Mouse (Mus musculus) intestine, embryonic 16.5 days (tissue): ENCODE measurements around the gene Cnn1. TPM values are rescaled to one million over a fixed set of nuclear protein-coding genes. Genes with fewer than 3 reads are reported as not detected.

Experiments used
- ATAC-seq: fragments of 200-750 bp; cut with Nextera tagmentation; 2 replicates; pipeline ENCODE4 v1.8.0; 2017; ENCODE audit warnings: moderate TSS enrichment, moderate library complexity
- H3K27ac ChIP-seq: fragments of 300-500 bp; sonication (generic); 2 replicates; pipeline ENCODE4 v1.5.1; 2014; ENCODE audit warnings: mild to moderate bottlenecking, low read length
- H3K27me3 ChIP-seq: fragments of 300-500 bp; sonication (generic); replicated peaks from 2 replicates; pipeline ENCODE4 v1.6.1; 2014; ENCODE audit warnings: low read length, control low read depth, mixed read lengths; ENCODE audit not compliant: control insufficient read depth, insufficient read depth
- H3K36me3 ChIP-seq: fragments of 300-500 bp; sonication (generic); 2 replicates; pipeline ENCODE4 v1.6.1; 2014; ENCODE audit warnings: low read length, control low read depth; ENCODE audit not compliant: control insufficient read depth, insufficient read depth
- H3K4me1 ChIP-seq: fragments of 300-500 bp; sonication (generic); 2 replicates; pipeline ENCODE4 v1.6.1; 2014; ENCODE audit warnings: low read length, control low read depth, mixed read lengths; ENCODE audit not compliant: control insufficient read depth, insufficient read depth
- H3K4me2 ChIP-seq: fragments of 300-500 bp; sonication (generic); 2 replicates; pipeline ENCODE4 v1.6.1; 2014; ENCODE audit warnings: low read depth, low read length, control low read depth
- H3K4me3 ChIP-seq: fragments of 300-500 bp; sonication (generic); 2 replicates; pipeline ENCODE4 v1.5.1; 2014; ENCODE audit warnings: mild to moderate bottlenecking, low read length
- H3K9ac ChIP-seq: fragments of 300-500 bp; sonication (generic); 2 replicates; pipeline ENCODE4 v1.6.1; 2014; ENCODE audit warnings: low read depth, low read length
- H3K9me3 ChIP-seq: fragments of 300-500 bp; sonication (generic); 2 replicates; pipeline ENCODE4 v1.6.1; 2016; ENCODE audit warnings: low read length, control low read depth; ENCODE audit not compliant: control insufficient read depth
- WGBS: fragments of 180-500 bp; shearing (Covaris S2); extraction: QIAGEN DNeasy Blood & Tissue Kit; methylation state at CpG from one replicate; pipeline ENCODE4 v1.1.7; 2014; 5-methylcytosine and 5-hydroxymethylcytosine counted together
- polyA plus RNA-seq: library from polyadenylated mRNA; unstranded; fragments of >200 nt; fragmentation: Nextera tagmentation; extraction: Ambion mirVana; gene quantifications from 2 replicates; pipeline ENCODE4 v1.2.1, GENCODE M21; 2015

Cnn1 gene
- polyA plus RNA-seq, 1 experiment from 2014 or later = 348 TPM

DNA sequence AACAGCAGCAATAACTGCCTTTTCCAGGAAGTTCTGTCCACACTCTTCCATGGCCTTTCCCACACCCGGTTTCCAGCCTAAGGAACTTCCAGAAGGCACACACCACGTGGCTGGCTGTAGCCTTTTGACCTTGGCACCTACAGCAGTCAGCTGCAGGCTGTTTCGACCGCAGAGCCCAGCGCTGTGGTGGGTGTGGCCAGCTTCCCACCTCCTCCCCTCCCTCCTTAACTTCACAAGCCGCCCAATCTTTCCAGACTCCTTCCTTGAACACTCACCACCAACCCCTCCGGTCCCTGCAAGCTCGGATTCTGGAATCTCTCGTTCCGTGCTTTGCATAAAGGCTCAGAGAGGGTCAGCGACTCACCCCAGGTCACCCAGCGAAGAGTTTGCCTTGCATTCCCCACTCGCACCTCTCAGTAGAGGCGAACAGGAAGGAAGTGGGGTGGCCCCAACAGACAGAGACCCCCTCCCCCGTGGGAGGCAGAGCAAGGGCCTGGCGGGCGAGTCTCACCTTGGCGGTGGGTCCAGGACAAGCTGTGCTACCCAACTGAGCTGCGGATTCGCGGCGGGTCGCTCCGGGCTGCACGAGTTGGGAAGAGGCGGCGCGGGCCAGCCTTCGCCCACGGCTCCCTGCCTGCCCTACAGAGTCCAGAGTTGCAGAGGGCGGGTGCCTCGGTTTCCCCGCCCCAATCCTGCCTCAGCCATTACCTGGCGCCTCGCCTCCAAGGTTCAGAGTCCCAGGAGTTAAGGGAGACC, 32.4 kb downstream of the Cnn1 start:
- H3K9me3 ChIP-seq = no peaks in the 10 kb centered on the region
- H3K27ac ChIP-seq = peak overlapping the region; percentile 50
- peaks cover 13% of the 10 kb centered on the region for H3K4me1 ChIP-seq
- H3K27me3 ChIP-seq = no peaks in the 10 kb centered on the region
- ATAC-seq = peak; percentile 92
- no peaks in the 10 kb centered on the region for H3K36me3 ChIP-seq
- peak overlapping the region; percentile 77 for H3K9ac ChIP-seq
- 2% methylated on average over 29 of the region's 35 CpGs for WGBS
- H3K4me3 ChIP-seq = peak overlapping the region; percentile 57
- peak overlapping the region; percentile 93 for H3K4me2 ChIP-seq

DNA sequence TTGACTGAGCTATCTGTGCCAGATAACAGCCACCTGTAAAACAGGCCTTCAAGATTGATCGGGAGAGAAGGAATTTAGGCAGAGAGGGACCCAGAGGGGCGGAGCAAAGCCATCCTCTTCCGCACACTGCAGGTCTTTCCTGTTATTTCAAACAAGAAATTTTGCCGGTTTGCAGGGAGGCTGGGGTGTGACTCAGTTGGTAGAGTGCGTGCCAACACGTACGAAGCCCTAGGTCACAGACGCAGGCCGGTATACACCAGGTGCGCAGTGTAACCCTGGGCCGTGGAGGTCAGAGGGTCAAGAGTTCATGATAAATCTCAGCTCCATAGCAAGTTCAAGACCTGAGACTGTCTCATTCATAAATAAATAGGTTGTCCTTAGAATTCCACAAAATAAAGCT, 33.2 kb downstream of the Cnn1 start:
- Histone ChIP-seq H3K27me3 (no peaks in the 10 kb centered on the region), H3K9ac (peak overlapping the region; percentile 77), H3K4me2 (peak overlapping the region; percentile 93), H3K9me3 (no peaks in the 10 kb centered on the region), H3K36me3 (no peaks in the 10 kb centered on the region), H3K4me3 (peak overlapping the region; percentile 57), H3K4me1 (peaks cover 19% of the 10 kb centered on the region), H3K27ac (no peak overlapping the region)
- ATAC-seq = peak; percentile 12
- WGBS = 40% methylated on average over 11 of the region's 11 CpGs

DNA sequence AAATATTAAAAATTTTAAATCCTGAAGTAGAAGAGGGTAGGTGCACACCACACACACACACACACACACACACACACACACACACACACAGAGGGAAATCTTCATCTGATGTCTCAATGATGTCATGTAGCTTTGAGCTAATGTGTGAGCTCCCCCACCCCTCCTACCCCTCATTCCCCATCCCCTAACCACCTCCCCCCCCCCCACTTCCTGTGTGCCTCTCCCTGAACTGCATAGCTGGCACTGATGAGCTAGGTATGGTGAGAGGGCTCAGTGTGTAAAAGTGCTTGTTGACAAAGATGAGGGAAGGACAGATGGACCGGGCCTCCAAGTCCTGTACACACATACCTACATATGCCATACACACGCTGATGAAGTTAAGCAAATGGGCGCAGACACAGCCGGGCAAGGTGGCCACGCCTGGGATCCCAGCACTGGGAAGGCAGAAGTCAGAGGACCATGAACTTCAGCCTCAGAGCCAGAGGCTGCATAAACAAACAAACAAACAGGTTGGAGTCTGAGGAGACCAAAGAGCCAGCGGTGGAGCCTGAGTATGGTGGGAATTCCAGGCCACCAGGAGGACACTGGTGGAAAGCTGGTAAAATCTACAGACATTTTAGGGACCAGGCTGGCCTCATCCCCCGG, 35.4 kb downstream of the Cnn1 start:
- Histone ChIP-seq H3K9me3 (no peaks in the 10 kb centered on the region), H3K4me3 (no peak overlapping the region), H3K27me3 (no peaks in the 10 kb centered on the region), H3K36me3 (no peaks in the 10 kb centered on the region), H3K4me1 (peaks cover 20% of the 10 kb centered on the region), H3K9ac (no peak overlapping the region), H3K27ac (no peak overlapping the region), H3K4me2 (no peak overlapping the region)
- ATAC-seq = no peak
- WGBS = 82% methylated on average over 7 of the region's 7 CpGs

DNA sequence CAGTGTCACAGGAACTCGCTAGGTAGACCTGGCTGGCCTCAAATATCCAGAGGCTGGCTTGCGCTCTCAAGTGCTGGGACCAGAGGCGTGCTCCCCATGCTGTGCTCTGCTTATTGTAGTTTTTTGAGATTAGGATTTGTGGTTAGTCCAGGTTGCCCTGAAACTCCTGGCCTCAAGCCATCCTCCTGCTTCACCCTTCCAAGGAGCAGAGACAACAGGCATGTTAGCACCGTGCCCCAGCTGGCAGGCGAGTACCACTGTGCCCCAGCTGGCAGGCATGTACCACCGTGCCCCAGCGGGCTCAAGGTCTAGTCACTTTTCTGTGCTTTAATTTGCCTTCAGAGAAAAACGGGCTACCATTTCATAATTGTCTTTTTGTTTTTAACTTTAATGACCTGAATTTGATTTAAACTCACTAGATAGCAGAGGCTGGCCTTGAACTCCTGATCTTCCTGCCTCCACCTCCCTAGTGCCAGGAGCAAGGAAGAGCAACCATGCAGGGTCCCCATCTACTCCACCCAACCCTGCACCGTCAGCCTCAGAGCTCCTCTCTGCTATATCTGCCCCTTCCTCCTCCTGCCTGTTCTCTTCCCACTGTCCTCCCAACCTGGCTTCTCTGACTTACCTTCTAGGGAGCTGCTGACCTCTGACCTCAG, 36.1 kb downstream of the Cnn1 start:
- H3K9ac ChIP-seq = no peak overlapping the region
- peak; percentile 0; the same call in 1 of the 2 replicates for ATAC-seq
- H3K27me3 ChIP-seq = no peaks in the 10 kb centered on the region
- H3K4me3 ChIP-seq = no peak overlapping the region
- H3K27ac ChIP-seq = no peak overlapping the region
- no peak overlapping the region for H3K4me2 ChIP-seq
- 79% methylated on average over 9 of the region's 9 CpGs for WGBS
- H3K9me3 ChIP-seq = no peaks in the 10 kb centered on the region
- peaks cover 20% of the 10 kb centered on the region for H3K4me1 ChIP-seq
- H3K36me3 ChIP-seq = no peaks in the 10 kb centered on the region

DNA sequence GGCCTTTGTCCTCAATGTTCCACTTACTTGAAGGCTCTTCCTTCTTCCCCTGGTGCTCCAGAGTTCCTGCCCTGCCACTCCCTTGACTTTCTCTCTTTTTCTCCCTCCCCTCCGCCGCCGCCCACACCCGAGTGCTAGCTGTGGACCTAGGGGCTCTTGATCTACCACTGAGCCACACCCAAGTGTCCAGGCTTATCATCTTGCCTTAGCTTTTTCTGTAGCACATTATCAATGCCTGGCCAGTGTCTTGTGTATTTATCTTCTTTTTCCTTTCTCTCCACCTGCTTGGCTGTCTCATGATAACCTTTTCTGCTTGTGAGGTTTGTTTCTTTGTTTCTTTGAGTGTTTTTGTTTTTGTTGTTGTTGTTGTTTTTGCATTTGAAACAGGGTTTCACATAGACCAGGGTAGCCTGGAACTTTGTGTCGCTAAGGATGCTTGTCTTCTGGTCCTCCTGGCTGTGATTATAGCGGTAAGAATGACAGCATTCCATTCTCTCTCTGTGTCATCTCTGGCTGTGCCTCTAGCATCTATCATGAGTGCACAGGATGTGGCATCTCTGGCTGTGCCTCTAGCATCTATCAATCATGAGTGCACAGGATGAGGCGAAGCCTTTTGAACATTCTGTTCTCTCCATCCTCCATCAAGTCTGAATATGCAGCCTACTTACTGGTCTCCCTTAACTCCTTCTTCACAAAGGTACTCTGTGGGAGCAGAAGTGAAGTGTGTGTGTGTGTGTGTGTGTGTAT, 36.8 kb downstream of the Cnn1 start, which contains the start of gene Acp5:
Acp5 (minus strand) TSS at position 68 of the 747 bp plus-strand sequence.
- Histone ChIP-seq H3K36me3 (no peaks in the 10 kb centered on the region), H3K9ac (no peak within 1 kb of the TSS), H3K9me3 (no peaks in the 10 kb centered on the region), H3K27ac (no peak within 1 kb of the TSS), H3K4me2 (no peak within 1 kb of the TSS), H3K27me3 (no peaks in the 10 kb centered on the region), H3K4me3 (no peak within 1 kb of the TSS), H3K4me1 (peaks cover 20% of the 10 kb centered on the region)
- ATAC-seq = peak; percentile 24; the same call in 1 of the 2 replicates
- 65% methylated on average over 7 of the region's 7 CpGs for WGBS

DNA sequence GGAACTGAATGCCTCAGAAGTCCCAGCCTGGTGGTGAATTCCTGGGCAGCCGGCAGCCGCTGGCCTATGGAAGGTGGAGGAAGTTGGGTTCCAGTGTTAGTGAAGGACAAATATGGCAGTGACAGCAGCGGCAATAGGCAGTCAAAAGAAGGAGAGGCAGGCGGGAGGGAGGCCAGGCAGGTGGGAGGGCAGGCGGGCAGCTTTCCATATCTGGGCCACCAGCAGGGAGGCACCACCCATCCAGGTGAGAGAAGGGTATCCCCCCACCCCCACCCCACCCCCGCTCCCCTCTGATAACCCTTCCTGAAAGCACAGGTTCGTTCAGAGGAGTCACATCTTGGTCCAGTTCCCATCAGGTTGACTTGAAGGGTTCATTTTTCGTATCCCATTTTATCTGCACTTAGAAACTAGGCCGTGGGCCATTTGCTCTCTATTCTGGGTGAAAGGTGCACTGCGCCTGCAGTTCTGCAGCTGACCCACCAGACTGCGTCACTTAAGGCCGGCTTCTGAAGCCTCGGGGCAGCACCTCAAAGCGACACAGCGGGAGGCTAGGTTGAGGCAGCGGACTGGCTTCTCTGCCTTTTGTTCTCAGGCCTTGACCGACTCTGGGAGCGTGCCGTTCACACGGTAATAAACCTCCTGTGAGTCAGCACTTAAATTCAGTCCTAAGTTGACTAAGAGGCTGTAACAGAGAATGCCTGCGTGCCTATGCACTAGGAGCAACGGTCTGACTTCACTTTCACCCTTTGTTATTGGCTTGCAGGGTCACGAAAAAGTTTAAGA, 37.9 kb downstream of the Cnn1 start:
- Histone ChIP-seq H3K4me2 (0 out of 2 replicates have a peak overlapping the region, but pooled peaks have one; percentile 3), H3K36me3 (no peaks in the 10 kb centered on the region), H3K27me3 (no peaks in the 10 kb centered on the region), H3K9me3 (no peaks in the 10 kb centered on the region), H3K4me1 (peaks cover 8% of the 10 kb centered on the region), H3K27ac (no peak overlapping the region), H3K4me3 (no peak overlapping the region), H3K9ac (peak overlapping the region; percentile 38; the same call in 1 of the 2 replicates)
- peak; percentile 75 for ATAC-seq
- 14% methylated on average over 23 of the region's 23 CpGs for WGBS

DNA sequence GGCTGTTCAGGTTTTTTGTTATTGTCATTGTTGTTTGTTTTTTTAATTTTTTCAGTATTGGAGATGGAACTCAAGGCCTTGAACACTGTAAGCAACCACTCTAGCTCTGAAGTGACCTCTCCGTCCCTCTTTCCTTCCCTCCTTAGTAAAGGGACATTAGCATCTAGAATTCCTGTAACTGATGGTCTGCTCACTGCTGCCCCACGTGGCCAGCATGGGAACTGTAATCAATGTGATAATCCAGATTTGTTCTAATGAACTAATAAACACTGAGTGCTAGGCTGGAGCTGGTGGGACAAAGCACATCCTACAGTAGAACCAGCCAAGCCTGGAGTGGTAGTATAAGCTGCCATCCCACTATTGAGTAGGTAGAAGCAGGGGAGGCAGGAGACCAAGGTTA, 39.5 kb downstream of the Cnn1 start:
- Histone ChIP-seq H3K4me3 (no peak overlapping the region), H3K27ac (no peak overlapping the region), H3K4me1 (peaks cover 6% of the 10 kb centered on the region), H3K36me3 (no peaks in the 10 kb centered on the region), H3K9ac (no peak overlapping the region), H3K9me3 (no peaks in the 10 kb centered on the region), H3K4me2 (no peak overlapping the region), H3K27me3 (no peaks in the 10 kb centered on the region)
- WGBS = 41% methylated on average over 2 of the region's 2 CpGs
- ATAC-seq = no peak

DNA sequence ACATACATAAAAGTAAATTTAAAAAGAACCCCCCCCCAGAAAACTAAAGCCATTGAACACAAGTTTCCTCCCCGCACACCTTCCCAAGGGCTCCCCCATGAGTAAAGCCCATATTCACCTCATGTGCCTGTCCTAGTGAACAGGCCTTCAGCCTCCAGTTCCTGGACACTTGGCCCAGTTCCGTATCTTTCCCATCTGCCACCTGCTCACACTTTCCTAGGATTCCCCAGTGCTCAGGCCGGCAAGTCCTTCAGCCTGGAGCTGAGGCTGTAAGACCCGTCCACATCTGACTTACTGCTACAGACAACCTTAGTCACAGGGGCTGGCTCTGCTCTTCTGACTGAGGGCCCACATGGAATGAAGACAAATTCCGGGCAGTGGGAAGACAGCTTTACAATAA, 40.7 kb downstream of the Cnn1 start:
- H3K27ac ChIP-seq = no peak overlapping the region
- no peak overlapping the region for H3K9ac ChIP-seq
- H3K36me3 ChIP-seq = no peaks in the 10 kb centered on the region
- WGBS = 87% methylated on average over 5 of the region's 5 CpGs
- H3K27me3 ChIP-seq = no peaks in the 10 kb centered on the region
- peaks cover 6% of the 10 kb centered on the region for H3K4me1 ChIP-seq
- ATAC-seq = no peak
- no peak overlapping the region for H3K4me3 ChIP-seq
- no peaks in the 10 kb centered on the region for H3K9me3 ChIP-seq
- no peak overlapping the region for H3K4me2 ChIP-seq
